Mouse (Mus musculus) embryonic facial prominence, embryonic 14.5 days (tissue): ENCODE measurements around the gene Ccdc153. TPM values are rescaled to one million over a fixed set of nuclear protein-coding genes. Genes with fewer than 3 reads are reported as not detected.

Source experiments
- ATAC-seq: fragments of 200-750 bp; cut with Nextera tagmentation; 2 replicates; pipeline ENCODE4 v1.8.0; 2017; ENCODE audit warnings: low read depth, moderate number of reproducible peaks, moderate TSS enrichment
- DNase-seq: peaks from one replicate; pipeline ENCODE4 v3.0.0-alpha.2; 2015; ENCODE audit warnings: low spot score
- H3K27ac ChIP-seq: fragments of 300-500 bp; sonication (generic); replicated peaks from 2 replicates; pipeline ENCODE4 v1.5.1; 2014; ENCODE audit warnings: low read depth, mild to moderate bottlenecking, low read length, moderate library complexity
- H3K27me3 ChIP-seq: fragments of 300-500 bp; sonication (generic); replicated peaks from 2 replicates; pipeline ENCODE4 v1.6.1; 2014; ENCODE audit warnings: low read length; ENCODE audit not compliant: control insufficient read depth, insufficient read depth
- H3K36me3 ChIP-seq: fragments of 300-500 bp; sonication (generic); 2 replicates; pipeline ENCODE4 v1.6.1; 2014; ENCODE audit warnings: low read length, mixed read lengths; ENCODE audit not compliant: control insufficient read depth, insufficient read depth
- H3K4me1 ChIP-seq: fragments of 300-500 bp; sonication (generic); 2 replicates; pipeline ENCODE4 v1.6.1; 2014; ENCODE audit warnings: antibody characterized with exemption, low read length; ENCODE audit not compliant: control insufficient read depth, insufficient read depth
- H3K4me2 ChIP-seq: fragments of 300-500 bp; sonication (generic); 2 replicates; pipeline ENCODE4 v1.6.1; 2014; ENCODE audit warnings: low read depth, mild to moderate bottlenecking, low read length, moderate library complexity, mixed read lengths
- H3K4me3 ChIP-seq: fragments of 300-500 bp; sonication (generic); 2 replicates; pipeline ENCODE4 v1.5.1; 2014; ENCODE audit warnings: low read depth, mild to moderate bottlenecking, low read length
- H3K9ac ChIP-seq: fragments of 300-500 bp; sonication (generic); 2 replicates; pipeline ENCODE4 v1.6.1; 2014; ENCODE audit warnings: low read depth, mild to moderate bottlenecking, low read length, moderate library complexity, mixed read lengths
- H3K9me3 ChIP-seq: fragments of 300-500 bp; sonication (generic); 2 replicates; pipeline ENCODE4 v1.6.1; 2016; ENCODE audit warnings: low read length; ENCODE audit not compliant: control insufficient read depth
- WGBS: fragments of 180-500 bp; shearing (Covaris S2); extraction: QIAGEN DNeasy Blood & Tissue Kit; methylation state at CpG from one replicate; pipeline ENCODE4 v1.1.7; 2014; 5-methylcytosine and 5-hydroxymethylcytosine counted together
- polyA plus RNA-seq: library from polyadenylated mRNA; unstranded; fragments of >200 nt; fragmentation: Nextera tagmentation; extraction: Ambion mirVana; gene quantifications from 2 replicates; pipeline ENCODE4 v1.2.1, GENCODE M21; 2014

The Ccdc153 gene
- 0.96 and 10.0 TPM in 2 replicates for polyA plus RNA-seq

GRCm38 (mm10) chr9:44240399-44240798, at the start of gene Ccdc153:
Ccdc153 (plus strand) TSS chr9:44240676.
- H3K27ac ChIP-seq = no peak within 1 kb of the TSS
- no peak for DNase-seq
- H3K4me2 ChIP-seq = no peak within 1 kb of the TSS

GRCm38 (mm10) chr9:44191166-44191565, 49.3 kb upstream of the Ccdc153 start:
- Histone ChIP-seq H3K4me3 (no peak overlapping the region), H3K4me2 (no peak overlapping the region), H3K9ac (no peak overlapping the region), H3K9me3 (no peaks in the 10 kb centered on the region), H3K27me3 (no peaks in the 10 kb centered on the region), H3K36me3 (peaks cover 11% of the 10 kb centered on the region; the same call in 1 of the 2 replicates), H3K27ac (no peak overlapping the region), H3K4me1 (no peaks in the 10 kb centered on the region; the same call in 1 of the 2 replicates)
- WGBS = 75% methylated on average over 3 of the region's 3 CpGs
- DNase-seq (no peak), ATAC-seq (no peak)

More at GRCm38 (mm10) chr9:44240399-44240798, at the start of gene Ccdc153:
- H3K4me3 ChIP-seq = no peak within 1 kb of the TSS
- H3K9ac ChIP-seq = no peak within 1 kb of the TSS
- no peaks in the 10 kb centered on the region for H3K36me3 ChIP-seq
- no peaks in the 10 kb centered on the region for H3K27me3 ChIP-seq
- no peak for ATAC-seq
- WGBS = 39% methylated on average over 2 of the region's 2 CpGs
- no peaks in the 10 kb centered on the region for H3K9me3 ChIP-seq
- H3K4me1 ChIP-seq = no peaks in the 10 kb centered on the region

- Histone ChIP-seq H3K4me2 (no peak overlapping the region), H3K36me3 (peaks cover 16% of the 10 kb centered on the region), H3K27ac (no peak overlapping the region), H3K4me3 (no peak overlapping the region), H3K9ac (no peak overlapping the region), H3K4me1 (no peaks in the 10 kb centered on the region; the same call in 1 of the 2 replicates), H3K27me3 (no peaks in the 10 kb centered on the region), H3K9me3 (no peaks in the 10 kb centered on the region)
- ATAC-seq (no peak), DNase-seq (no peak)
- 86% methylated on average over 3 of the region's 3 CpGs for WGBS
Measured at GRCm38 (mm10) chr9:44192312-44192711, 48.2 kb upstream of the Ccdc153 start.

GRCm38 (mm10) chr9:44192794-44193193, 47.7 kb upstream of the Ccdc153 start:
- 92% methylated on average over 5 of the region's 5 CpGs for WGBS

GRCm38 (mm10) chr9:44194000-44194399, 46.5 kb upstream of the Ccdc153 start:
- Histone ChIP-seq H3K27me3 (no peaks in the 10 kb centered on the region), H3K4me3 (no peak overlapping the region), H3K27ac (no peak overlapping the region), H3K36me3 (peaks cover 31% of the 10 kb centered on the region), H3K9ac (no peak overlapping the region), H3K4me1 (no peaks in the 10 kb centered on the region; the same call in 1 of the 2 replicates), H3K4me2 (no peak overlapping the region), H3K9me3 (no peaks in the 10 kb centered on the region)
- WGBS = 82% methylated on average over 1 of the region's 1 CpGs
- no peak for DNase-seq
- ATAC-seq = no peak

More at GRCm38 (mm10) chr9:44192794-44193193, 47.7 kb upstream of the Ccdc153 start:
- H3K9ac ChIP-seq = no peak overlapping the region
- H3K27ac ChIP-seq = no peak overlapping the region
- H3K4me1 ChIP-seq = no peaks in the 10 kb centered on the region; the same call in 1 of the 2 replicates
- DNase-seq = no peak
- H3K4me3 ChIP-seq = no peak overlapping the region
- H3K36me3 ChIP-seq = peaks cover 21% of the 10 kb centered on the region
- ATAC-seq = no peak
- no peaks in the 10 kb centered on the region for H3K9me3 ChIP-seq
- H3K4me2 ChIP-seq = no peak overlapping the region
- H3K27me3 ChIP-seq = no peaks in the 10 kb centered on the region

GRCm38 (mm10) chr9:44196354-44196753, 44.1 kb upstream of the Ccdc153 start:
- H3K4me3 ChIP-seq = no peak overlapping the region
- H3K9me3 ChIP-seq = no peaks in the 10 kb centered on the region
- H3K27me3 ChIP-seq = no peaks in the 10 kb centered on the region
- no peak overlapping the region for H3K27ac ChIP-seq
- DNase-seq = no peak
- no peaks in the 10 kb centered on the region; the same call in 1 of the 2 replicates for H3K4me1 ChIP-seq
- WGBS = 91% methylated on average over 4 of the region's 4 CpGs
- no peak overlapping the region for H3K4me2 ChIP-seq
- no peak for ATAC-seq
- H3K9ac ChIP-seq = no peak overlapping the region
- H3K36me3 ChIP-seq = peaks cover 46% of the 10 kb centered on the region

- Histone ChIP-seq H3K27me3 (no peaks in the 10 kb centered on the region), H3K4me2 (no peak overlapping the region), H3K4me3 (no peak overlapping the region), H3K9me3 (no peaks in the 10 kb centered on the region), H3K27ac (no peak overlapping the region), H3K4me1 (no peaks in the 10 kb centered on the region), H3K36me3 (peaks cover 46% of the 10 kb centered on the region), H3K9ac (no peak overlapping the region)
- no peak for ATAC-seq
- no peak for DNase-seq
- 80% methylated on average over 3 of the region's 3 CpGs for WGBS
Measured at GRCm38 (mm10) chr9:44199166-44199565, 41.3 kb upstream of the Ccdc153 start.

- DNase-seq (peak; percentile 63), ATAC-seq (peak; percentile 44; the same call in 1 of the 2 replicates)
- Histone ChIP-seq H3K4me2 (no peak overlapping the region), H3K27ac (no peak overlapping the region), H3K36me3 (peaks cover 45% of the 10 kb centered on the region), H3K27me3 (no peaks in the 10 kb centered on the region), H3K9me3 (no peaks in the 10 kb centered on the region), H3K9ac (no peak overlapping the region), H3K4me1 (no peaks in the 10 kb centered on the region), H3K4me3 (no peak overlapping the region)
Measured at GRCm38 (mm10) chr9:44199580-44199979, 40.9 kb upstream of the Ccdc153 start.

- no peak overlapping the region for H3K4me2 ChIP-seq
- no peaks in the 10 kb centered on the region for H3K4me1 ChIP-seq
- H3K27ac ChIP-seq = no peak overlapping the region
- H3K9ac ChIP-seq = no peak overlapping the region
- no peaks in the 10 kb centered on the region for H3K9me3 ChIP-seq
- ATAC-seq (no peak), DNase-seq (no peak)
- whole genome bisulfite sequencing = 87% methylated on average over 3 of the region's 3 CpGs
- H3K4me3 ChIP-seq = no peak overlapping the region
- no peaks in the 10 kb centered on the region for H3K27me3 ChIP-seq
- H3K36me3 ChIP-seq = peaks cover 36% of the 10 kb centered on the region
Measured at GRCm38 (mm10) chr9:44200458-44200857, 40.0 kb upstream of the Ccdc153 start.
